Mouse (Mus musculus): ENCODE data around the gene 2900011O08Rik.
"Not testable (repeated sequence)": the region's sequence is repeated elsewhere in the genome, so short reads cannot be mapped to it uniquely, and the experiment has no call there.

The 2900011O08Rik gene

GRCm38 (mm10) chr16:13986574-13987478, at the start of gene 2900011O08Rik, which contains the start of gene Ifitm7:
Gene 2900011O08Rik (plus strand): TSS chr16:13986604.
Gene Ifitm7 (minus strand): TSS chr16:13986888.
- in situ Hi-C loops (cut with MboI): no loop called here

DNA sequence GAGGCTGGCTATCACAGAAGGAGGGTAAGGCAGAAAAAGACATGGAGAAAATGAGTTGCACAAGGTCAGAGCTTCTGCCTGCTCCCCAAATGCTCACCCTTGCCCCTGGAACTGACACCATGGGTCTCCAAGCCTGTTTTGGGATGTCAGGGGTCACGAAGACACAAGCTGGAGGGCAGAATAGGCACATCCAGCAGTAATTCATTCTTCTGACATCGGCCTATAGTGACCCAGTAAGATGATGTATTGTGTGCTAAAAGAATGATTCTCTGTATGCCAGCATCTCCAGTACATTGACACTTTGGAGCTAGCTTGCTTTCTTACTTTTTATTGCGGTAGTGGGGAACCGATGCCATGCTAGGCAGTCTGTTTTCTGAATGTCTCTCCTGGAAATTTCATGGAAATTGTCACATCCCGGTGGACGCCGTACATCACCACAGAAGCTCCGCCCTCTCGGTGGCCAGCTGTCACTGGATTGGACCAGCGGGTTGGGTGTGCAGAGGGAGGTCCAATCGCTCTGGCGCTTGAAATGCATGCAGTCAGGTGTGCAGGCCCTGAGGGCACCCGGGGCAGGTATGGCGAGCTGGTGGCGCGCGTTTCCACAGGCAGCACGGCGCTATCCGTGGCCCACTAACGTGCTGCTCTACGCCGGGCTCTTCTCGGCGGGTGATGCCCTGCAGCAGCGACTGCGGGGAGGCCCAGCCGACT, 46.1 kb upstream of the 2900011O08Rik start:
- in situ Hi-C loops (cut with MboI): no loop called here

DNA sequence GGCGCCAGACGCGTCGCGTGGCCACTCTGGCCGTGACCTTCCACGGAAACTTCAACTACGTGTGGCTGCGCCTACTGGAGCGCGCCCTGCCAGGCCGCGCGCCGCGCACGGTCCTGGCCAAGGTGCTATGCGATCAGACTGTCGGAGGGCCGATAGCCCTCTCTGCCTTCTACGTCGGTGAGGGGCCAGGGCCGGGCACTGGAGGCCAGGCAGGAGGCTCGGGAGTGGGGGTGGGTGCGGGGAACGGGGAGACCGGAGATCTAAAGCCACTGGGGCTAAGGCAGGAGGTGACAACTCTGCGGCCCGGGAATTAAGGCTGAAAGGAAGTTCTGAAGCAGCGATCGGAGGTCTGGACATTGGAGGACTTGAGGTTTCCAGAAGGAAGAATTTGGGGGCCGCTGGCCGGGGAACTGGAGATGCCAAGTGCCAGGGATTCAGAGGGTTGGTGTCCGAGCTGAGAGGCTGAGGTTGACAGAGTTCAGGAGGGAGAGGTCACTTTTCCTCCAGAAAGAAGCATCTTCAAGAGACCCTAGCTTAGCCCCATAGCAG, 45.5 kb upstream of the 2900011O08Rik start:
- in situ Hi-C loops (cut with MboI): no loop called here

DNA sequence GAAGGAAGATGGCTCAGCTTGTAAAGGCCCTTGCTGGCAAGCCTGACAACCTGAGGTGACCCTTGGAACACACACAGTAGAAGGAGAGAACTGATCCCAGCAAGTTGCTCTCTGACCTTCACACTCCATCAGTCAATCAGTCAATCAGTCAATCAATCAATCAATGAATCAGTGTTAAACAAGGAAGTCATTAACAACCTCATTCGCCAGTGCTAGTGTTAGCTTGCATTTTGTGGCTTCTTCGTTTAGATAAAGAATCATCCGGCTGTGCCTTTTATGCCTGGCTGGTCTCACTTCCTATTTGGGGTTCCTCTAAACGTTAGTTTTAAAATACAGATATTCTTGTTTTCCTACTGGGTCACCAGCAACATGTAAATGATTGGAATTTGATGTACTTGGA, 42.2 kb upstream of the 2900011O08Rik start:
- in situ Hi-C loops (cut with MboI): no loop called here

GRCm38 (mm10) chr16:13944752-13945151, 41.7 kb upstream of the 2900011O08Rik start:
- in situ Hi-C loops (cut with MboI): no loop called here

- in situ Hi-C loops (cut with MboI): no loop called here
Measured at GRCm38 (mm10) chr16:13945153-13945552, 41.3 kb upstream of the 2900011O08Rik start.

- in situ Hi-C loops (cut with MboI): no loop called here
Measured at GRCm38 (mm10) chr16:13946306-13946705, 40.1 kb upstream of the 2900011O08Rik start.

DNA sequence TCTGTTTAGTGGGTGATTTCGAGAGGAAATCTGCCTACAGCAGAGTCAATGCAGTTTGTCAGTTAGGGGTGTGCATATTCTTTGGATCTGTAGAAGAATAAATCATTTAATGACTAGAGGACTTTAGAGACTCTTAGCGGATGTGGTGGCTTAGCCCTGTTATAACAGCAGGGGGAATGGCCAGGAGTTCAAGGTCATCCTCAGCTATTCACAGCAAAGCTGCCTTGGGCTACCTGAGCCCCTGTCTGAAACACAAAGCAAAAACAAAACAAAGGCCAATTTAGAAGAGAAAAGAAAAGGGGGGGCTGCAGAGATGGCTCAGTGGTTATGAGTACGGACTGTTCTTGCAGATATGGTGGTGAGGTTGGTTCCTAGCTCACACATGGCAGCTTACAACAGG, 35.2 kb upstream of the 2900011O08Rik start:
- in situ Hi-C loops (cut with MboI): no loop called here

- in situ Hi-C loops (cut with MboI): no loop called here
Measured at GRCm38 (mm10) chr16:13962053-13962452, 24.4 kb upstream of the 2900011O08Rik start.

DNA sequence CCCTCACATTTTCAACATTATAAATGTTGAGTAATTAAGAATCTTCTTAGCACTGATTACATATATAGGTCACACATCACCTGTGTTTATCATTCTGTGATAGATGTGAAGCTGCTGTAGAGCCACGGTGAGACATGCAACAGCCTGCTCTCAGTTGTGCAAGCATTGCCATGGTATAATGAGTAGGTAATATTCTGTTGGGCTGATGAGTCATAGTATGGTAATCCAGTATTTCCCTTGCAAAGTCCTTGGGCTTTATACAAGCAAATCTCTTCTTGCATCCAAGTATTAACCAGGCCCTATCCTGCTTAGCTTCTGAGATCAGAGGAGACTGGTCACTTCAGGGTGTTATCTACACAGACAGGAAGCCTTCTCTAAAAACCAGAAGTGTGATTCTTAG, 17.3 kb upstream of the 2900011O08Rik start:
- in situ Hi-C loops (cut with MboI): no loop called here

DNA sequence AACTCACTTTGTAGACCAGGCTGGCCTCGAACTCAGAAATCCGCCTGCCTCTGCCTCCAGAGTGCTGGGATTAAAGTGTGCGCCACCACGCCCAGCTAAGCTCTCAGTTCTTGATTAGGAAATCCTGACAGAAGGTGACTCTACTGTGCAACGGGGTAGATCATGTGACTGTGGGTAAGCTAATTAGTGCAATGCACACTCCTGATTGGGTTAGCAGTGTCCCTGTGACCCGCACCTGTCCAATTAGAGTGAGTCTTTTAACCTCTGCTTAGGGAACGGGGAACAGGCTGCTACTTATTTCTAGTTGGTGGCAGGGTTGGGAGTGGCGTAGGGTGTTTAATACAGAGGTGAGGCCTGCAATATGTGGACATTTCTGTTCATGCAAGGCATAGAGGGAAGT, 14.4 kb upstream of the 2900011O08Rik start:
- in situ Hi-C loops (cut with MboI): no loop called here

GRCm38 (mm10) chr16:13976358-13976896, 10.0 kb upstream of the 2900011O08Rik start:
- in situ Hi-C loops (cut with MboI): not testable (repeated sequence)

GRCm38 (mm10) chr16:13977026-13977425, 9.4 kb upstream of the 2900011O08Rik start:
- in situ Hi-C loops (cut with MboI): not testable (repeated sequence)

- in situ Hi-C loops (cut with MboI): not testable (repeated sequence)
Measured at GRCm38 (mm10) chr16:13981726-13982125, 4.7 kb upstream of the 2900011O08Rik start.

DNA sequence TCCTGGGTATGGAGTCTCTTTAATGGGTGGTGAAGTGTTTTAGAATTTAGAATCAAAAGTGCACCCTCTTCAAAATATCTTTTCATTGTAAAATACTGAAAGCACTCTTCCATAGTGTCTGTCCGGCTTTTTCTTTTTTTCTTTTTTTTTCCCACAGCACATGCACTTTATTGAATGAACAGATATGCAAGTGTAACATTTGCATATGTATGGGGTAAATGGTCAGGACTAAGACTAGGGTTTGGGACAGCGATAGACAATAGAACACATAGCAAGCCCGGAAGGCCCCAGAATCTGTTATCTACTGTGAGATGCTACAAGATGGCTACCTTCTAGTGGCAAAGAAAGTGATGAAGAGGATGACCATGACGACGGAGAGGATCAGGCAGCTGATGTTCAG, 3.2 kb upstream of the 2900011O08Rik start:
- in situ Hi-C loops (cut with MboI): no loop called here

DNA sequence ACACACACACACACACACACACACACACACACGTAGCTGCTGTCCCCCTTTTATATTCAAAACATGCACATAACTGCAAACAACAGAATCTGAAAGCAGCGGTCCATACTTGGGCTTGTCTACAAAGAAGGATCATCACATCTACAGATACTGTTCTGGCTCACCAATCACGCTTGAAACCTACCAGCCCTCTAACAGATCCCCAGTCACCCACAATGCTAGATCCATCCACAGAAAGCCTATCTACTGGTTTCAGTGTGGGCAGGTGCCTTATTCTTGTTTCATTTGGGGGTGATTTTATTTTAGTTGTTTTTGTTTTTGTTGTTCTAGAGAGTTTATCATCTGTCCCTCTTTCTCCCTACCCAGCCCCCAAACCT, 219 bp upstream of the 2900011O08Rik start:
- in situ Hi-C loops (cut with MboI): no loop called here

DNA sequence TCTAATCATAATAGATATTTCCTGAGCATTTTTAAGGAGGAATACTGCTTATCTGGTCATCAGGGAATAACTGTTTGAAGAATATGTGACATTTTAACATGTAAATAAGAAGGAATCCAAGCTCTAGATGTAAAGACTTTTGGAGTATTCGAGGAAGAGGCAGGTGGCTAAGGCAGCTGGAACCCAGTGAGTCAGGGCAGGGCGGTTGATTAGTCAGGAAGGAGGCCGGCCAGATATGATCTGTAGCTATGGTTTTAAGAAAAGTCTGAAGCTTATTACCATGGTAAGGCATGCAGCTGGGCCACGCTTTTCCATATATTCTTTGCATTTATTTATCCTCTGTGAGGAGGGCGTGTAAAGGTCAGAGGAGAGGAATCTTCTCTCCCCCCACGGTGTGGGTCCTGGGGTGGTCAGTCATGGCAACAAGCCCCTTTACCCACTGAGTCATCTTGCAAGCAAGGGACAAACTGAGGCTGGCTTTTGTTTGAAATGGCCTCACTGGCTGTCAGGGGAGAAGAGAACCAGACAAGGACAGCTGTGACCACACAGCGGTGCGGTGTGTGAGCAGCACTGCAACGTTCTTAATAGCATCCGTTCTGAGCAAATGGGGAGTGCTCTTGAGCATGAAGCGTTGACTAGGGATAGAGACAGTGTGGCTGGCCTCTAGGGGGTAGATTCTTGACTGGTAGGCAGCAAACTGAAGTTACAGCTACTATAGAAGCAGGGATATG, 6.3 kb downstream of the 2900011O08Rik start:
- in situ Hi-C loops (cut with MboI): no loop called here

DNA sequence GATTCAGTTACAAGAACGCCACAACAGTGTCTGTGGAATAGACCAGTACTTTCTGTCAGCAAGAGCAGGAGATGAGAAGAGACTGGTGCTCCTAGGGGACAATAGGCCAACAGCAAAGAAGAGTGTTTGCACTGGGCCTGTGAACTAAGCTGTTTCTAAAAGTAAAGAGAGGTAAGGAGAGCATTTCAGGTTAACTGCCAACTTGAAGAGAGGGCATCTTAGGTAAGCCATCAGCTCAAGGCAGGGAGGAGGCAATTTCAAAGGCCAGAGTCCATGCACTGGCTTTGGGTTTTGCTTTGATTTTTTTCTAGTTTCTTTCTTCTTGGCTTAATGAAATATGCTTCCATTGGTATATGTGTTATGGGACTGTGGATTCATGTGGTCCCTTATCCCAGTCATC, 7.7 kb downstream of the 2900011O08Rik start:
- in situ Hi-C loops (cut with MboI): no loop called here

DNA sequence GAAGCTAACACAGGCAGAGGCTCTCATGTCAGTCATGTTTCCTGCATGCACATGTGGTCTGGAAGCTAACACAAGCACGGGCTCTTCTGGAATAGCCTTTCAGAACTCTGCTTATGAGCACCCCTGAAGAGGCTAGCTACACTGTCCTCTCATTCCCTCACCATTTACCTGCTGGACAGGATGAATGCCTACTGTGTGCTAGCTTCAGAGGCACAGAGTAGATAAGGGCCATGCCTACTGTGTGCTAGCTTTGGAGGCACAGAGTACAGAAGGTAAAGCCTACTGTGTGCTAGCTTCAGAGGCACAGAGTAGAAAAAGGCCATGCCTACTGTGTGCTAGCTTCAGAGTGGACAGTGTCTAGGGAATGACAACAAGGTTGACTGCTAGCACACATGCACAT, 8.1 kb downstream of the 2900011O08Rik start:
- in situ Hi-C loops (cut with MboI): no loop called here

GRCm38 (mm10) chr16:14003386-14004130, 17.2 kb downstream of the 2900011O08Rik start:
- in situ Hi-C loops (cut with MboI): no loop called here

GRCm38 (mm10) chr16:14004170-14004569, 17.8 kb downstream of the 2900011O08Rik start:
- in situ Hi-C loops (cut with MboI): no loop called here

All from mature B cell (primary cell).